8 mouse cellular contexts compared by ENCODE assay signal in genomic region chrX:140428252-140428651, GRCm38 (mm10). TPM values are rescaled to one million over a fixed set of nuclear protein-coding genes. Genes with fewer than 3 reads are reported as not detected.
DNase-seq lines count a peak whose midpoint lies in the region; ATAC-seq and TF ChIP-seq lines count a peak whose summit lies in the region.

No protein-coding gene starts in this region.

- H3K27ac ChIP-seq in intestine, postnatal 0 days (ENCODE audit: low read depth, low read length): no peak overlapping the region
- no peak overlapping the region for H3K27ac ChIP-seq in intestine, embryonic 15.5 days
- H3K27ac ChIP-seq in lung, postnatal 0 days (ENCODE audit: low read length): no peak overlapping the region
- H3K27ac ChIP-seq in heart, embryonic 10.5 days: no peak overlapping the region

- H3K9ac ChIP-seq in intestine, postnatal 0 days (ENCODE audit: low read depth, low read length): no peak overlapping the region
- H3K9ac ChIP-seq in intestine, embryonic 15.5 days: no peak overlapping the region
- no peak overlapping the region for H3K9ac ChIP-seq in lung, postnatal 0 days (replicated peaks; ENCODE audit: low read depth)

- peak; percentile 9 for DNase-seq in 3T3-L1 (ENCODE audit: low read depth, low spot score)
- DNase-seq in lung, postnatal 0 days (ENCODE audit: low spot score): peak; percentile 12
- DNase-seq in yolk sac, embryonic 10.5 days (ENCODE audit: low spot score): no peak
- no peak for DNase-seq in spleen, postnatal 4 days (ENCODE audit: low spot score in 2 of 2)
- no peak for DNase-seq in heart, embryonic 10.5 days (ENCODE audit: low spot score)

- no peaks in the 10 kb centered on the region for H3K4me1 ChIP-seq in intestine, postnatal 0 days (replicated peaks; ENCODE audit: control insufficient read depth, insufficient read depth, low read length)
- no peaks in the 10 kb centered on the region for H3K4me1 ChIP-seq in intestine, embryonic 15.5 days (replicated peaks)
- peaks cover 20% of the 10 kb centered on the region; the same call in 1 of the 2 replicates for H3K4me1 ChIP-seq in E14TG2a.4 (replicated peaks; ENCODE audit: low read depth, low read length)
- H3K4me1 ChIP-seq in lung, postnatal 0 days (ENCODE audit: insufficient read depth, low read depth, low read length): no peaks in the 10 kb centered on the region
- 0 out of 2 replicates have a peak, but pooled peaks cover 3% of the 10 kb centered on the region for H3K4me1 ChIP-seq in heart, embryonic 10.5 days

- 69% methylated on average over 8 of the region's 8 CpGs for WGBS in intestine, postnatal 0 days
- WGBS in intestine, embryonic 15.5 days: 71% methylated on average over 8 of the region's 8 CpGs
- WGBS in lung, postnatal 0 days: 73% methylated on average over 7 of the region's 8 CpGs
- WGBS in heart, embryonic 10.5 days: 53% methylated on average over 7 of the region's 8 CpGs

- H3K36me3 ChIP-seq in intestine, postnatal 0 days (ENCODE audit: control insufficient read depth, insufficient read depth): no peaks in the 10 kb centered on the region
- no peaks in the 10 kb centered on the region for H3K36me3 ChIP-seq in intestine, embryonic 15.5 days
- no peaks in the 10 kb centered on the region for H3K36me3 ChIP-seq in E14TG2a.4 (ENCODE audit: insufficient read depth, low read length)
- H3K36me3 ChIP-seq in lung, postnatal 0 days (ENCODE audit: insufficient read depth, low read length): no peaks in the 10 kb centered on the region
- H3K36me3 ChIP-seq in heart, embryonic 10.5 days: no peaks in the 10 kb centered on the region

- H3K9me3 ChIP-seq in intestine, postnatal 0 days (ENCODE audit: control insufficient read depth): no peaks in the 10 kb centered on the region
- H3K9me3 ChIP-seq in intestine, embryonic 15.5 days: no peaks in the 10 kb centered on the region
- no peaks in the 10 kb centered on the region for H3K9me3 ChIP-seq in E14TG2a.4 (ENCODE audit: low read length)
- no peaks in the 10 kb centered on the region for H3K9me3 ChIP-seq in lung, postnatal 0 days (ENCODE audit: low read length)
- no peaks in the 10 kb centered on the region for H3K9me3 ChIP-seq in heart, embryonic 10.5 days

- TF ChIP-seq CTCF in intestine, postnatal 0 days (IDR thresholded peaks at IDR 0.05; ENCODE audit: low read depth): peak; percentile 58
- peak; percentile 37; the same call in 1 of the 2 replicates for TF ChIP-seq CTCF in E14TG2a.4 (conservative IDR thresholded peaks at IDR 0.05; ENCODE audit: low read length)
- TF ChIP-seq CTCF in lung, postnatal 0 days (IDR thresholded peaks at IDR 0.05): peak; percentile 57

- H3K4me2 ChIP-seq in intestine, postnatal 0 days (replicated peaks; ENCODE audit: low read depth): no peak overlapping the region
- no peak overlapping the region for H3K4me2 ChIP-seq in intestine, embryonic 15.5 days (replicated peaks)
- H3K4me2 ChIP-seq in lung, postnatal 0 days (replicated peaks; ENCODE audit: low read depth, low read length): no peak overlapping the region

- no peak for TF ChIP-seq EP300 in lung, postnatal 0 days (IDR thresholded peaks at IDR 0.05)

- no peaks in the 10 kb centered on the region for H3K27me3 ChIP-seq in intestine, postnatal 0 days (replicated peaks; ENCODE audit: control insufficient read depth, insufficient read depth, low read length)
- H3K27me3 ChIP-seq in intestine, embryonic 15.5 days (replicated peaks): no peaks in the 10 kb centered on the region
- peaks cover 26% of the 10 kb centered on the region for H3K27me3 ChIP-seq in E14TG2a.4 (ENCODE audit: insufficient read depth, low read length)
- H3K27me3 ChIP-seq in lung, postnatal 0 days (replicated peaks; ENCODE audit: insufficient read depth, low read length): no peaks in the 10 kb centered on the region
- peaks cover 27% of the 10 kb centered on the region for H3K27me3 ChIP-seq in heart, embryonic 10.5 days (ENCODE audit: insufficient read depth, poor library complexity, severe bottlenecking)

- no peak overlapping the region for H3K4me3 ChIP-seq in intestine, postnatal 0 days (ENCODE audit: low read depth, low read length)
- no peak overlapping the region for H3K4me3 ChIP-seq in intestine, embryonic 15.5 days (replicated peaks)
- H3K4me3 ChIP-seq in E14TG2a.4 (replicated peaks; ENCODE audit: low read length): no peak overlapping the region
- no peak overlapping the region for H3K4me3 ChIP-seq in lung, postnatal 0 days (ENCODE audit: low read depth, low read length)
- no peak overlapping the region for H3K4me3 ChIP-seq in heart, embryonic 10.5 days

- ATAC-seq in intestine, postnatal 0 days: no peak
- ATAC-seq in intestine, embryonic 15.5 days: no peak
- no peak for ATAC-seq in lung, postnatal 0 days

RNA-seq across cellular contexts. Expression of gene Prps1, which starts 28.2 kb away (rescaled TPM):
- polyA plus RNA-seq in intestine, postnatal 0 days (2015; fragmentation: Nextera tagmentation; extraction: Ambion mirVana): 8.5 TPM in 2 replicates
- 20.8 and 21.3 TPM in 2 replicates for polyA plus RNA-seq in intestine, embryonic 15.5 days (2015; fragmentation: Nextera tagmentation; extraction: Ambion mirVana)
- polyA plus RNA-seq in lung, postnatal 0 days (2015; fragmentation: Nextera tagmentation; extraction: Ambion mirVana): 17.7 and 20.8 TPM in 2 replicates
- polyA plus RNA-seq in heart, embryonic 10.5 days (2016; fragmentation: Nextera tagmentation; extraction: Ambion mirVana): 61.1 and 74.9 TPM in 2 replicates

Comparison
In these comparisons a context has a peak if more than half of its experiments do, and no peak if none do; other contexts are left out.
1. DNase-seq: peak in 3T3-L1 (single experiment) and lung, postnatal 0 days (single experiment); none in yolk sac, embryonic 10.5 days (single experiment), spleen, postnatal 4 days (0 of 2) and heart, embryonic 10.5 days (single experiment).
2. Peak in every context shown above with its lines, with median percentiles within 50 percentile points of each other: CTCF ChIP-seq.